Mouse (Mus musculus) spleen, adult 2 months (tissue): ENCODE results near the gene Abcc3. TPM values are rescaled to one million over a fixed set of nuclear protein-coding genes. Genes with fewer than 3 reads are reported as not detected.

ENCODE experiments used
- DNase-seq, 2 experiments: peaks; one replicate each; pipeline versions ENCODE4 v3.0.0 to v3.0.0-alpha.2; 2012 to 2021; ENCODE audit warnings: low spot score in 2 of 2, low read depth in 1 of 2
- H3K27ac ChIP-seq: fragments of 200-500 bp; 2 replicates; pipeline ENCODE4 v1.5.1; 2012; ENCODE audit warnings: low read length, inconsistent platforms; ENCODE audit not compliant: insufficient read depth
- H3K27me3 ChIP-seq: fragments of 200-500 bp; 2 replicates; pipeline ENCODE4 v1.6.1; 2012; ENCODE audit warnings: mild to moderate bottlenecking, moderate library complexity, low read length, inconsistent platforms; ENCODE audit not compliant: control insufficient read depth, insufficient read depth
- H3K36me3 ChIP-seq: fragments of 200-500 bp; 2 replicates; pipeline ENCODE4 v1.6.1; 2012; ENCODE audit warnings: mild to moderate bottlenecking, low read length, inconsistent platforms; ENCODE audit not compliant: control insufficient read depth, insufficient read depth
- H3K4me1 ChIP-seq: fragments of 200-500 bp; 2 replicates; pipeline ENCODE4 v1.6.1; 2011; ENCODE audit warnings: inconsistent platforms; ENCODE audit not compliant: control insufficient read depth, insufficient read depth, insufficient read length
- H3K4me3 ChIP-seq: fragments of 200-500 bp; 2 replicates; pipeline ENCODE4 v1.5.1; 2011; ENCODE audit warnings: mild to moderate bottlenecking, inconsistent platforms; ENCODE audit not compliant: insufficient read depth, insufficient read length; ENCODE audit errors: extremely low read depth
- CTCF ChIP-seq: fragments of 200-500 bp; IDR thresholded peaks from 2 replicates; pipeline ENCODE4 v1.5.1; 2011; ENCODE audit warnings: mild to moderate bottlenecking, inconsistent platforms; ENCODE audit not compliant: insufficient read depth, insufficient read length, insufficient replicate concordance; ENCODE audit errors: extremely low read depth
- POLR2A ChIP-seq: fragments of 200-500 bp; IDR thresholded peaks from 2 replicates; pipeline ENCODE4 v1.6.1; 2011; ENCODE audit warnings: low read depth, low read length, inconsistent platforms
- WGBS: fragments of 180-500 bp; shearing (Covaris S2); methylation state at CpG from one replicate; pipeline ENCODE4 v1.1.7; 2018; 5-methylcytosine and 5-hydroxymethylcytosine counted together
- polyA plus RNA-seq: library from polyadenylated mRNA; depleted of rRNA; stranded (reverse); fragments of >200 nt; gene quantifications from 2 replicates; pipeline ENCODE4 v1.2.3, GENCODE M21; 2012

The Abcc3 gene
- polyA plus RNA-seq, 1 experiment: 58.7 TPM

- no peaks in the 10 kb centered on the region for H3K36me3 ChIP-seq
- 0 out of 2 replicates have a peak, but pooled peaks have one; percentile 17 for TF ChIP-seq POLR2A
- no peak for TF ChIP-seq CTCF
- DNase-seq: peak; percentile 78 to 80
- peak within 1 kb of the TSS; percentile 84 for H3K4me3 ChIP-seq
- under 1% methylated on average over 77 of the region's 78 CpGs for WGBS
- no peaks in the 10 kb centered on the region for H3K27me3 ChIP-seq
- H3K27ac ChIP-seq: peak within 1 kb of the TSS; percentile 90
- H3K4me1 ChIP-seq: no peaks in the 10 kb centered on the region
Observed at GRCm38 (mm10) chr11:94327693-94328643, 64.8 kb downstream of the Abcc3 start, which contains the start of gene Ankrd40. Gene Ankrd40 (plus strand): TSS chr11:94328001.

- Histone ChIP-seq H3K36me3 (no peaks in the 10 kb centered on the region), H3K27ac (no peak overlapping the region), H3K4me3 (no peak overlapping the region), H3K4me1 (no peaks in the 10 kb centered on the region), H3K27me3 (no peaks in the 10 kb centered on the region)
- DNase-seq: no peak
- no peak for TF ChIP-seq CTCF
- TF ChIP-seq POLR2A: no peak
- WGBS: 44% methylated on average over 10 of the region's 10 CpGs
Observed at GRCm38 (mm10) chr11:94326961-94327411, 65.8 kb downstream of the Abcc3 start.

- Histone ChIP-seq H3K4me1 (no peaks in the 10 kb centered on the region), H3K27ac (no peak overlapping the region), H3K27me3 (no peaks in the 10 kb centered on the region), H3K4me3 (no peak overlapping the region), H3K36me3 (no peaks in the 10 kb centered on the region)
- 89% methylated on average over 5 of the region's 5 CpGs for WGBS
- TF ChIP-seq CTCF: no peak
- no peak for TF ChIP-seq POLR2A
- DNase-seq: no peak
Observed at GRCm38 (mm10) chr11:94324618-94325017, 68.2 kb downstream of the Abcc3 start.

GRCm38 (mm10) chr11:94323271-94323925 is 69.4 kb downstream of the Abcc3 start:
- 92% methylated on average over 5 of the region's 5 CpGs for WGBS
- H3K36me3 ChIP-seq: no peaks in the 10 kb centered on the region
- TF ChIP-seq CTCF (no peak), POLR2A (no peak)
- no peaks in the 10 kb centered on the region for H3K27me3 ChIP-seq
- no peak for DNase-seq
- no peak overlapping the region for H3K4me3 ChIP-seq
- no peaks in the 10 kb centered on the region for H3K4me1 ChIP-seq
- H3K27ac ChIP-seq: no peak overlapping the region

DNA sequence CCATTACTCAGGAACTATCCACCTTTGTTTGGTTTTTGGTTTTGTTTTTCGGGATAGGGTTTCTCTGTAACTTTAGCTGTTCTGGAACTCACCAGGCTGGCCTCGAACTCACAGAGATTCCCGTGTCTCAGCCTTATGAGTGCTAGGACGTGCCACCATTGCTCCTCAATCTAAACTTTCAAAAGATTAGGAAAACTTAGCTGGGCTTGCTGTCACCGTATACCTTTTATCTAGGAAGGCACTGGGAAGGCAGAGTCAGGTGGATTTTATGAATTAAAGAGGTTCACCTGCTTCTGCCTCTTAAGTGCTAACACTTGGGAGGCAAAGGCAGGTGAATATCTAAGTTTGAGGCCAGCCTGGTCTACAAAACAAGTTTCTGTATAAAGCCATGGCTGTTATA is 70.2 kb downstream of the Abcc3 start:
- no peak overlapping the region for H3K4me3 ChIP-seq
- 59% methylated on average over 5 of the region's 5 CpGs for WGBS

GRCm38 (mm10) chr11:94321931-94322400 is 70.8 kb downstream of the Abcc3 start, which contains the start of gene Luc7l3:
Gene Luc7l3 (minus strand): TSS chr11:94321988.
- under 1% methylated on average over 36 of the region's 36 CpGs for WGBS
- Histone ChIP-seq H3K4me3 (peak within 1 kb of the TSS; percentile 77), H3K36me3 (no peaks in the 10 kb centered on the region), H3K4me1 (peaks cover 2% of the 10 kb centered on the region; the same call in 1 of the 2 replicates), H3K27me3 (no peaks in the 10 kb centered on the region), H3K27ac (peak within 1 kb of the TSS; percentile 91)
- no peak for TF ChIP-seq CTCF
- peak; percentile 82 for TF ChIP-seq POLR2A
- DNase-seq: peak; percentile 87 to 95

More for the DNA sequence above, 70.2 kb downstream of the Abcc3 start:
- no peak for DNase-seq
- Histone ChIP-seq H3K27ac (no peak overlapping the region), H3K4me1 (no peaks in the 10 kb centered on the region; the same call in 1 of the 2 replicates), H3K36me3 (no peaks in the 10 kb centered on the region), H3K27me3 (no peaks in the 10 kb centered on the region)
- TF ChIP-seq CTCF (no peak), POLR2A (no peak)
